Mouse (Mus musculus) small intestine, adult 2 months (tissue): Measurements from ENCODE around the gene Btg3.

Source experiments
- CTCF ChIP-seq: fragments of 200-500 bp; IDR thresholded peaks from 2 replicates; pipeline ENCODE4 v1.5.1; 2012; ENCODE audit warnings: low read depth, mild to moderate bottlenecking, control low read depth, inconsistent platforms, low read length, moderate library complexity, mixed read lengths; ENCODE audit not compliant: insufficient replicate concordance, insufficient read length; ENCODE audit errors: extremely low read depth
- POLR2A ChIP-seq: fragments of 200-500 bp; IDR thresholded peaks from 2 replicates; pipeline ENCODE4 v1.6.1; 2012; ENCODE audit warnings: low read depth, mild to moderate bottlenecking, control low read depth, inconsistent platforms, low read length, moderate library complexity

DNA sequence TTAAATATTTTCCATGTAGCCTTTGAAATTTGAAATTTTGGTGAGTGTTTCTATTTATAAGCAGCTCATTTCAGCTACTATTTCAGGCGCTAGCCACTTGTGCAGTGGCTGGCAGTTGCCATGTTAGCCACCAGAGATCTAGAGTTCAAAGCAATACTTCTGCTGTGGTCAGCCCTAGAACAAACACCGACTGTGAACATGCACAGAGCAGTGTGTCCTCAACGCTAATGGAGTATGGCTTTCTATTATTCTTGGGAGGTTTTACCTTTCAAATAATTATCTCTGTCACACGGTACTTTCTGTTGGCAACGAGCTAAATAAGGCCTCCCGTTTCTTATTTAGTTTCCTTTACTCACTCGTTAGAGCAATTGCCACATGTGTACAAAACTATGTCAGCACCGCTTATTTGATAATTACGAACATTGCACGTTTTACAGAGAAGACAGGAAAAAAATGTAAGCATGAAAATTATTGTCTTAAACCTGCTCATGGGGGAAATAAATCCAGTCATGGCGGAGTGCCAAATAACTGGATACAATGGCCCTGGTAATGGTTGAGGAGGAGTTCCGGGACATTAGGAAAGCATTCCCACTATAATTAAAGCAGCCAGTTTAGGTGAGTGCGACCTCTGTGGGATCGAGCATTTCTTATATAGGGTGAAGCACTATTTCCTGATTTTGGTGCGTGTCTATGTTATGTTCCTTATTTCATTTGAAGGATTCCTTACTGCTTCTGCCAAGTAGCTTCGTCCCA lies 63.7 kb downstream of the Btg3 start:
- TF ChIP-seq POLR2A (no peak), CTCF (no peak)
